Mouse (Mus musculus) forebrain, postnatal 0 days (tissue): Measurements from ENCODE around the gene Epb41l2. TPM values are rescaled to one million over a fixed set of nuclear protein-coding genes. Genes with fewer than 3 reads are reported as not detected.
A peak's percentile ranks its signal among the peaks of the same experiment; 100 is the strongest.

Source experiments
- ATAC-seq: fragments of 200-750 bp; cut with Nextera tagmentation; 2 replicates; pipeline ENCODE4 v1.8.0; 2017; ENCODE audit warnings: mild to moderate bottlenecking, moderate library complexity
- DNase-seq: peaks from one replicate; pipeline ENCODE4 v3.0.0-alpha.2; 2015
- H3K27ac ChIP-seq: fragments of 300-500 bp; sonication (generic); 2 replicates; pipeline ENCODE4 v1.5.1; 2014; ENCODE audit warnings: low read depth, mild to moderate bottlenecking, antibody characterized with exemption, low read length, moderate library complexity, mixed read lengths
- H3K27me3 ChIP-seq: fragments of 300-500 bp; sonication (generic); 2 replicates; pipeline ENCODE4 v1.6.1; 2014; ENCODE audit warnings: mild to moderate bottlenecking, low read length, mixed read lengths; ENCODE audit not compliant: insufficient read depth
- H3K36me3 ChIP-seq: fragments of 300-500 bp; sonication (generic); 2 replicates; pipeline ENCODE4 v1.6.1; 2014; ENCODE audit warnings: mild to moderate bottlenecking, moderate library complexity; ENCODE audit not compliant: insufficient read depth
- H3K4me1 ChIP-seq: fragments of 300-500 bp; sonication (generic); 2 replicates; pipeline ENCODE4 v1.6.1; 2014; ENCODE audit warnings: antibody characterized with exemption; ENCODE audit not compliant: insufficient read depth
- H3K4me2 ChIP-seq: fragments of 300-500 bp; sonication (generic); 2 replicates; pipeline ENCODE4 v1.6.1; 2014; ENCODE audit warnings: low read depth, mild to moderate bottlenecking, moderate library complexity
- H3K4me3 ChIP-seq: fragments of 300-500 bp; sonication (generic); 2 replicates; pipeline ENCODE4 v1.5.1; 2014; ENCODE audit warnings: low read depth, low read length, mixed read lengths
- H3K9ac ChIP-seq: fragments of 300-500 bp; sonication (generic); 2 replicates; pipeline ENCODE4 v1.6.1; 2014; ENCODE audit warnings: mild to moderate bottlenecking
- H3K9me3 ChIP-seq: fragments of 300-500 bp; sonication (generic); 2 replicates; pipeline ENCODE4 v1.6.1; 2016; ENCODE audit warnings: low read length
- CTCF ChIP-seq: sonication (generic); IDR thresholded peaks from 2 replicates; pipeline ENCODE4 v1.5.1; 2016; ENCODE audit warnings: antibody characterized with exemption, control low read depth, low read depth
- WGBS: fragments of 180-500 bp; shearing (Covaris S2); extraction: QIAGEN DNeasy Blood & Tissue Kit; methylation state at CpG from one replicate; pipeline ENCODE4 v1.1.7; 2014; 5-methylcytosine and 5-hydroxymethylcytosine counted together
- polyA plus RNA-seq: library from polyadenylated mRNA; unstranded; fragments of >200 nt; fragmentation: Nextera tagmentation; extraction: Ambion mirVana; gene quantifications from 2 replicates; pipeline ENCODE4 v1.2.1, GENCODE M21; 2015
- total RNA-seq: library from RNA; depleted of rRNA; stranded (reverse); fragments of >200 nt; gene quantifications from 2 replicates; pipeline ENCODE4 v1.2.3, GENCODE M21; 2014

Gene Epb41l2
- total and polyA plus RNA-seq, 2 experiments from 2014 or later = 19.3 to 49.4 TPM

DNA sequence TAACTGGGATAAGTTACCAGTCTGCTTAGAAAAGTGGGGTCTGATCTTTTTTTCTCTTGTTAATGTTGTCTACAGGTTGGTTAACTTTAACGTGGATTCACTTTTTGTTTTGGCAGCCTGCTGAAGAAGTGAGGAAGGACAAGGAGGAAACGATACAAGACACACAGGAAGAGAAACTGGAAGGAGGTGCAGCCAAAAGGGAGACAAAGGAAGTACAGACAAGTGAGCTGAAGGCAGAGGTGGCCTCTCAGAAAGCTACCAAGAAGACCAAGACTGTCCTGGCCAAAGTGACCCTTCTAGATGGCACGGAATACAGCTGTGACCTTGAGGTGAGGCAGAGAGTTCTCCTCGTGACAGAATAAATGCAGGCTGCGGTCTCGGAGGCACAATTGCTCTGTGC, 84.0 kb downstream of the Epb41l2 start:
- ATAC-seq (no peak), DNase-seq (no peak)
- H3K27ac ChIP-seq = no peak overlapping the region
- WGBS = 86% methylated on average over 6 of the region's 6 CpGs
- H3K4me1 ChIP-seq = no peaks in the 10 kb centered on the region
- H3K36me3 ChIP-seq = no peaks in the 10 kb centered on the region
- no peak for TF ChIP-seq CTCF
- no peak overlapping the region for H3K4me3 ChIP-seq
- no peak overlapping the region for H3K4me2 ChIP-seq
- H3K9me3 ChIP-seq = no peaks in the 10 kb centered on the region
- no peaks in the 10 kb centered on the region for H3K27me3 ChIP-seq
- H3K9ac ChIP-seq = no peak overlapping the region

DNA sequence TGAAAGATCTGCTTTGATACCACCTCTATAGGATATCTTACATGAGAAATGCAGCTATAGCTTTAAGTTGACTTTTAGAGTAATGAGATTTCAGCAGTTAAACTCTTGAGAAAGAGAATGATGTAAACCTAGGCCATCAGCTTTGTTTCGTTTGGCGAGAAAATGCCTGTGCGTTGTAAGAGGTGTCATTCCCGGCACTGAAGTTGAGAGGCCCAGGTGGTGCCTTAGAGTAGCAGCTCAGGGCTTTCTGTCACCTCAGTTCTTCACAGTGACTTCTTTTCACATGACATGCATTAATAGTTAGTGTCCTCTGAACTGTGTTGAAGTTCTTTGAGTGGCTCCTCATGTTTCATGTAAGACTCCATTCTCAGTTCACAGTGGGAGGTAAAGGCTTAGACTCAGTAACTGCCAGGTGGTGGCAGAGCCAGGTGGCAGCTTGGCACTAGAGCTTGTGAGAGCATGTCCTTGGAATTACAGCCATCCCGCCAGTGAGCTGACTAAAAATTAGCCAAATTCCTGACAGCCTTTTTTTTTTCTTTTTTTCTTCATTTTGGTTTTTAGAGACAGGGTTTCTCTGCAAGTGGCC, 84.7 kb downstream of the Epb41l2 start:
- WGBS = 72% methylated on average over 5 of the region's 5 CpGs
- no peak overlapping the region for H3K9ac ChIP-seq
- no peaks in the 10 kb centered on the region for H3K27me3 ChIP-seq
- H3K36me3 ChIP-seq = no peaks in the 10 kb centered on the region
- ATAC-seq (no peak), DNase-seq (no peak)
- no peak overlapping the region for H3K27ac ChIP-seq
- no peaks in the 10 kb centered on the region for H3K9me3 ChIP-seq
- no peak overlapping the region for H3K4me2 ChIP-seq
- H3K4me3 ChIP-seq = no peak overlapping the region
- TF ChIP-seq CTCF = no peak
- no peaks in the 10 kb centered on the region for H3K4me1 ChIP-seq

DNA sequence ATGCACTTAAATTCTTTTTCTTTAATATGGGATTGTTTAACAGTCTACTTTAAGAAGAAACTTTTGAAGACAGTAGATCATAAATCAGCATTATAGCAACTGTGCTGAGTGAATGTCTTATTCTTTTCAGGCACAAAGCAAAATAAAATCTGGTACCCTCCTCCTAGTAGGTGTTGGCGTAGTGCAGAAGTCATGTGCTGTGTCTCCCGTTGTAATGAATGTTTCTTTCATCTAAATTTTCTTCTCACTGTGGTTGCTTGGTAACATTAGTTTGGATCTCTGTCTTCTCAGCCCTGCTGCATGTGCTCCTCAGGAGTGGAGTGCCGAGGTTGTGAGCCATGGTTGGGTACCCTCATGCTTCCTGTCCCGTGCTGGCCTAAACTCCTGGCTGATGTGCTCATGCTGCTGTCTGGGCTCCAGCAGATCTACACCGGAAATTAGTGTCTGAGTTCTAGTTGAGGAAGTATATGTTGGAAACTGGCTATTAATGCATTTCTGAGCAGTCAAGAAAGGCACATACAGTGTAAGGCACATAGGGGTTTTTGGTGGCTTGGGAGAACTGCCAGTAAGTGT, 87.4 kb downstream of the Epb41l2 start:
- Histone ChIP-seq H3K4me1 (no peaks in the 10 kb centered on the region), H3K36me3 (no peaks in the 10 kb centered on the region), H3K4me2 (no peak overlapping the region), H3K9ac (no peak overlapping the region), H3K27ac (no peak overlapping the region), H3K27me3 (no peaks in the 10 kb centered on the region), H3K9me3 (no peaks in the 10 kb centered on the region), H3K4me3 (no peak overlapping the region)
- ATAC-seq = peak; percentile 54; the same call in 1 of the 2 replicates
- no peak for DNase-seq
- TF ChIP-seq CTCF = no peak
- WGBS = 63% methylated on average over 5 of the region's 5 CpGs

DNA sequence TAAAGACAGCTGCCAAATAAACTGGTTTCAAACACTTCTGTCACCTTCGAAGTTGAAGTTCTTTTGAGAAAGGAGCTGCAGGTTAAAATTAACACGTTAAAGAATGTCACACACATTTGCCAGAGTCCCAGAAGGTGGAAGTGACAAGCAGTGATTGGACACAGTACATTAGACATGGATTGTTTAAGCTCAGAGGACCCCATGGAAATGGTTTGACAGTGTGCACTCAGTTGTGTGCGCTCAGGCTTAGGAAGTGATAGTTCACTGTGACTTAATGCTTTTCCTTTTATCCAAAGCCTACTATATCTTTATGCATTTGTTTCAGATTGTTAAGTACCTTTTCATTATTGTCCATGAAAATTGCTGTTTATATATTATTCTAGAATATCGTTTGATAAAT, 89.1 kb downstream of the Epb41l2 start:
- Histone ChIP-seq H3K4me3 (no peak overlapping the region), H3K27me3 (no peaks in the 10 kb centered on the region), H3K4me2 (no peak overlapping the region), H3K9me3 (no peaks in the 10 kb centered on the region), H3K9ac (no peak overlapping the region), H3K4me1 (no peaks in the 10 kb centered on the region), H3K36me3 (no peaks in the 10 kb centered on the region), H3K27ac (no peak overlapping the region)
- ATAC-seq = no peak
- no peak for TF ChIP-seq CTCF
- no peak for DNase-seq
- WGBS = 66% methylated on average over 4 of the region's 4 CpGs

DNA sequence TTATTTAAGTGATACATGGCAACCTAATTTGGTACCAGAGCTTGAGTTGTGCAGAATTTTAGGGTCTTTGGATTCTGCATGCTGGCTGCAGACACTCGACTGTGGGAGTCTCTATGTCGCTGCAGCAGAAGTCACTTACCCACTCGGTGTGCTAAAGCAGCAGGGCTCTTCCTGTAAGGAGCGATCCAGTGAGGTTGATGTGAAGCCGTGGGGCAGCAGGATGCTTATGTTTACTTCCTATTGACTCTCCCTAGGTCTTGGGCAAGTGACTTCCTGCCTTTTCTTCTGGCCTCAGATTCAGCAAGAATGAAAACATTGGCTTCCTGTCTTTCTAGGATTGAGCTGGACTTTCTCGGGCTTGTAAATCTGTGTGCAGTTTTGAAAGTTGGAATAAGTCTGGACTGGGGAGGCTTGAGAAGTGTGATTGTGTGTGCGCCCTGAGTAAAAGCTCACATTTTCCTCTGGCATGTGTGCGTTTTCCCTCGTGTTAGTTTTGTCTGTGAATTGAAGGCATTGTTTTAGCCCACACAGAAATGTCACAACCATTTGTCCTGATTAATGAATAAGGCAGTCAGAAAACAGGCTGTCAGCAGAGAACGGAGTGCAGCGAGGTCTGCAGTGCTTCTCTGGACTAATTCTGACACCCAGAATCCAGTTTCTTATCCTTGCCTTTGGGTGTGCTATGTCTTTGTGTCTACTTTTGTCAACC, 89.9 kb downstream of the Epb41l2 start:
- no peak for ATAC-seq
- Histone ChIP-seq H3K9ac (no peak overlapping the region), H3K4me1 (no peaks in the 10 kb centered on the region), H3K4me3 (no peak overlapping the region), H3K27ac (no peak overlapping the region), H3K27me3 (no peaks in the 10 kb centered on the region), H3K4me2 (no peak overlapping the region), H3K36me3 (no peaks in the 10 kb centered on the region), H3K9me3 (no peaks in the 10 kb centered on the region)
- WGBS = 58% methylated on average over 11 of the region's 11 CpGs
- no peak for TF ChIP-seq CTCF
- no peak for DNase-seq

DNA sequence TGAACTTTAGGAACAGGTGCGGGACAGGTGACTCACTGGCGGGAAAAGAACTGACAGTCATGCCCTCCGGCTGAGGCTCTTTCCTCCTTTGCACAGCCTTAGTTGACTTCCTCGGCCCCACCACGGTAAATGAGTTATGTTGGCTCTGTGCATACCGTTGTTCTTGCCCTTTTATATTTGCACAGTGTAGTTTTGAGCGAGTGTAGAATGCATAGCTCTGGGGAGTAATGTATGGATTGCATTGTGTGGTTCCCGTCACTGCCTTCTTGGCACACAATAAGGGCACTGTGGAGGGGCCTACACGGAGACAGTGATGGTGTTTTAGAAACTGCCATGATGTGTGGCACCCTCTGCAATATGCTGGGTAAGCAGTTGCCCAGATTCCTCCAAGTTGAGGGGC, 93.6 kb downstream of the Epb41l2 start:
- ATAC-seq = peak; percentile 88

DNA sequence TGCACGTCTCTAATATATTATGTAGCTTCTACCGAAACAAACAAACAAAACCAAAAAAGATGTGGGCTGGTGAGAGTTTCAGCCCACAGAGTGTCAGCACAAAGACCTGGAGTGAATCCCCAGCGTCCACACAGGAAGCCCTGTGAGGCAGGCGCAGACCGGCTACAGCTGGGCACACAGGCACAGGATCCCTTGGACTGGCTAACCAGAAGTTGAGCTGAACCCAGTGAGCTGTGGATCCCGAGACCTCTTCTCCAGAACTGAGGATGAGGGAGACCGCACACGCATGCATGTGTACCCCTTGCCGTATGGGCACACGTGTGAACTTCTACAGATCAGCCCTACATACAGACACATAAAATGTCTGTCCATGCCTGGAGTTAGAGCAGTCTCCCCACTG, 94.2 kb downstream of the Epb41l2 start:
- Histone ChIP-seq H3K4me1 (no peaks in the 10 kb centered on the region), H3K4me2 (no peak overlapping the region), H3K9me3 (no peaks in the 10 kb centered on the region), H3K36me3 (no peaks in the 10 kb centered on the region), H3K9ac (no peak overlapping the region), H3K27ac (no peak overlapping the region), H3K4me3 (no peak overlapping the region), H3K27me3 (no peaks in the 10 kb centered on the region)
- ATAC-seq (no peak), DNase-seq (no peak)
- no peak for TF ChIP-seq CTCF
- WGBS = 89% methylated on average over 10 of the region's 10 CpGs

More for the DNA sequence above, 93.6 kb downstream of the Epb41l2 start:
- no peak for TF ChIP-seq CTCF
- no peak overlapping the region for H3K9ac ChIP-seq
- 65% methylated on average over 9 of the region's 9 CpGs for WGBS
- no peak for DNase-seq
- no peaks in the 10 kb centered on the region for H3K27me3 ChIP-seq
- no peaks in the 10 kb centered on the region for H3K4me1 ChIP-seq
- no peaks in the 10 kb centered on the region for H3K9me3 ChIP-seq
- no peaks in the 10 kb centered on the region for H3K36me3 ChIP-seq
- no peak overlapping the region for H3K4me2 ChIP-seq
- no peak overlapping the region for H3K27ac ChIP-seq
- no peak overlapping the region for H3K4me3 ChIP-seq
